Mouse (Mus musculus): ENCODE data around the gene Senp1. TPM values are rescaled to one million over a fixed set of nuclear protein-coding genes. Genes with fewer than 3 reads are reported as not detected.

The Senp1 gene
- polyA plus RNA-seq, 1 experiment from 2014 or later: 46.6 TPM

DNA sequence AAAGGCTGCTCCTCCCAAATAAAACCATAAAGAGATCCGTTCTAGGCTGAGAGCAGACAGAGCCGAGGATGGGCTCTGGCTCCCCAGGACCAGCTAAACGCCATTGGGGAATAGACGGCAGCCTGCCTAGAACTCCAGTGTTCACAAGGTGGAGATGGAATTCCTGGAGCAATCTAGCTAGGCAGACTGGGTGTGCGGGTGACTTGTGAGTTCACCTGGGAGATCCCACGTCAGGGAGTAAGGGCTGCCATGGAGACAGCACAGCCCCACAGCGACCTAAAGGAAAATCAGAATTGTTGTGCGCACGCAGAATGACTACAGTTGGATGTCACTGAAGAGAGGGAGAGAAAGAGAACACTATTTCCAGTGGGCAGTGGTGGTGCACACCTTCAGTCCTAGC is 25.0 kb downstream of the Senp1 start:
- Histone ChIP-seq H3K27ac (replicated peaks) (no peak overlapping the region), H3K36me3 (replicated peaks) (peaks cover 99% of the 10 kb centered on the region), H3K27me3 (replicated peaks; ENCODE audit: low read depth, poor library complexity, severe bottlenecking) (no peaks in the 10 kb centered on the region), H3K9me3 (no peaks in the 10 kb centered on the region), H3K4me1 (no peaks in the 10 kb centered on the region), H3K4me3 (no peak overlapping the region)
- DNase-seq (ENCODE audit: low spot score): no peak
- 89% methylated on average over 9 of the region's 9 CpGs for WGBS

DNA sequence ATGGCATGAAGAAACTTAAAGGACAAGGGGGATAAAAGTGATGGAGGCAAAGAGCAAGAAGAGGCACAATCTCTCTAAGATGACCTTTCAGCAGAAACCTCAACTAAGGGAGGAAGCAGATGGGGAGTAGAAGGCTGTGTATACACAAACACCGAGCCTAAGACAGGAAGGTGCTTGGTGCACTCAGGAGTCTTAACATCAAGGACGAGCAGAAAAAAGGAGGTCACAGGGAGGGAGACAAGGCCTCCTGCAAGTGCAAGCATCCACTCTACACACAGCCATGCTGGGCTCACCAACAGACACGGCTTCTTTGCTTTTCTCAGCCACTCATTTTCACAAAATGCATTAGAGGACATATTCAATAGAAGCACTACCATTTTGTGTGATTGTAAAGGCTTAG is 26.1 kb downstream of the Senp1 start:
- no peaks in the 10 kb centered on the region for H3K9me3 ChIP-seq
- H3K27me3 ChIP-seq (replicated peaks; ENCODE audit: low read depth, poor library complexity, severe bottlenecking): no peaks in the 10 kb centered on the region
- WGBS: 67% methylated on average over 3 of the region's 3 CpGs
- no peaks in the 10 kb centered on the region for H3K4me1 ChIP-seq
- no peak for DNase-seq (ENCODE audit: low spot score)
- H3K36me3 ChIP-seq (replicated peaks): peaks cover 99% of the 10 kb centered on the region
- no peak overlapping the region for H3K27ac ChIP-seq (replicated peaks)
- no peak overlapping the region for H3K4me3 ChIP-seq

DNA sequence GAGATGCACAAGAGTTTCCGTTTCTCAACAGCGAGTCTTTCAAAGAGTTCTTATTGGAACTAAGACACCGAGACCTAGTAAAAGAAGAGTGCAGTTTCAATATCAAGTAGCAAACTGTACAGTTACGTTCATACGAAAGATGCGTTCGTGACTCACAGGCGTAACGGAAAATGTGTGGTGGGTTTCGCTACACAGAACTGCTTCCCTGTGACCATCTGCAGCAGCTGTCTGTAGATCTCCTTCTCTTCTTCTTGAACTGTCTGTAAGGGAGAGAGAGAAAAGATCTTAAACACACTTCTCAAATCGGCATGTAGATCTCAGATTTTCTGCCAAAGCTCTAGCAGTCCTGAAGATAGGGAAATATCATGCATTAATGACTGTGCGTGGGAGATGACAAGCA is 26.9 kb downstream of the Senp1 start:
- 95% methylated on average over 12 of the region's 12 CpGs for WGBS

DNA sequence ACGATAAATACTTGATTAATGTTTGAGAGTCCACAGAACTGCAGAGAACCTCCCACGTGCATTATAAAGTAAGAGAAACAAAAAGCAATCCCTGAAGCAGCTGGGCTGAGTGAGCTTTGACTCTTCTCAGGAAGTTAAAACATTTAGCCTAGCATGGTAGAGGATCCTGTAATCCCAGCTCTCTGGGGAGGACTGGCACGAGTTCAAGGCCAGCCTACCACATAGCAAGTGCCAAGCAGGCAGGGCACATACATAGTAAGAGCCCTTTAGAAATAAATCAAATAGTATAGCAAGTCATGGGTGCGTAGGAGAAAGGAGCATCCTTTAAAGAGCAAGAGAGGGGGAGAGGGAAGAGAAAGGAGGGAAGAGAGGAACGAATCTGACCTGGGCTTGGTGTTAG is 27.7 kb downstream of the Senp1 start:
- DNase-seq (ENCODE audit: low spot score): no peak
- Histone ChIP-seq H3K4me3 (no peak overlapping the region), H3K36me3 (replicated peaks) (peaks cover 100% of the 10 kb centered on the region), H3K27me3 (replicated peaks; ENCODE audit: low read depth, poor library complexity, severe bottlenecking) (no peaks in the 10 kb centered on the region), H3K9me3 (no peaks in the 10 kb centered on the region), H3K27ac (replicated peaks) (no peak overlapping the region), H3K4me1 (no peaks in the 10 kb centered on the region)
- WGBS: 94% methylated on average over 5 of the region's 5 CpGs

More for the DNA sequence above, 26.9 kb downstream of the Senp1 start:
- no peaks in the 10 kb centered on the region for H3K4me1 ChIP-seq
- H3K27me3 ChIP-seq (replicated peaks; ENCODE audit: low read depth, poor library complexity, severe bottlenecking): no peaks in the 10 kb centered on the region
- H3K27ac ChIP-seq (replicated peaks): no peak overlapping the region
- no peak overlapping the region for H3K4me3 ChIP-seq
- no peaks in the 10 kb centered on the region for H3K9me3 ChIP-seq
- no peak for DNase-seq (ENCODE audit: low spot score)
- peaks cover 99% of the 10 kb centered on the region for H3K36me3 ChIP-seq (replicated peaks)

DNA sequence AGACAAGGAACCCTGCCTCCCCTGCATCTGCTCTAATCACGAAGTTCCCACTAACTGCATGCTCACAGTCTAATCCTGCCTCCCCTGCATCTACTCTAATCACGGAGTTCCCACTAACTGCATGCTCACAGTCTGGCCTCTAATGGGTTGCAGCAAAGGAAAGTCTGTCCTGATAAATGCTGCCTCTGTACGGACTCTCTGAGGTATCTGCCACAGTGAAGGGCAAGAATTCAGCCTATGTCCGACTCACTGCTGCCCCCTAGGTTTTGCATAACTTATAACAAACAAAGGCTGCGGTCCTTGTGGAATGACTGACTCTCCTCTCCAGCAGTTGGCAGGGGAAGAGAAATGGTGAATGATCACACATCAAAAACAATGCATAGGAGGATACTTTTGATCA is 38.3 kb downstream of the Senp1 start:
- H3K4me3 ChIP-seq: no peak overlapping the region
- no peak overlapping the region for H3K27ac ChIP-seq (replicated peaks)
- whole genome bisulfite sequencing: 24% methylated on average over 5 of the region's 5 CpGs
- no peaks in the 10 kb centered on the region for H3K27me3 ChIP-seq (replicated peaks; ENCODE audit: low read depth, poor library complexity, severe bottlenecking)
- peaks cover 89% of the 10 kb centered on the region for H3K36me3 ChIP-seq (replicated peaks)
- H3K4me1 ChIP-seq: peaks cover 9% of the 10 kb centered on the region
- H3K9me3 ChIP-seq: no peaks in the 10 kb centered on the region
- peak; percentile 72 for DNase-seq (ENCODE audit: low spot score)

DNA sequence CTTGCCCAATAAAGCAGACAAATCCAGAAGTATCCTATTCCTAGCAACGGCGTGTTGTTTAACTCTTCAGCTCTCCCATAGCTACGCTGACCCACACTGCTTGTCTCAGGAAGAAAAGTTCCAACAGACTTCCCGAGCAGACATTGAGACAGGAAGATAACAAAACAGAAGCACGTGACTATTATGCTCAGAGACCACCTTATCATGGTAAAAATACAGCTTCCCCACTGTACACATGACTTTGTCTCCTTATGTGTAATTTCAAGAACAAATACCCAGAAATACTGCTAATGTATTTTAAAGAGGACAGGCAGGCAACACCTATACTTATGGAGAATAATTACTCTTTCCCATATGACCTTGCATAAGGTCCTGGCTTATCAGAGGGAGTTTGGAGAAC is 41.9 kb downstream of the Senp1 start:
- H3K27me3 ChIP-seq (replicated peaks; ENCODE audit: low read depth, poor library complexity, severe bottlenecking): no peaks in the 10 kb centered on the region
- 92% methylated on average over 5 of the region's 5 CpGs for WGBS
- no peak for DNase-seq (ENCODE audit: low spot score)
- H3K4me1 ChIP-seq: peaks cover 9% of the 10 kb centered on the region
- no peak overlapping the region for H3K27ac ChIP-seq (replicated peaks)
- no peak overlapping the region for H3K4me3 ChIP-seq
- H3K9me3 ChIP-seq: no peaks in the 10 kb centered on the region
- peaks cover 91% of the 10 kb centered on the region for H3K36me3 ChIP-seq (replicated peaks)

DNA sequence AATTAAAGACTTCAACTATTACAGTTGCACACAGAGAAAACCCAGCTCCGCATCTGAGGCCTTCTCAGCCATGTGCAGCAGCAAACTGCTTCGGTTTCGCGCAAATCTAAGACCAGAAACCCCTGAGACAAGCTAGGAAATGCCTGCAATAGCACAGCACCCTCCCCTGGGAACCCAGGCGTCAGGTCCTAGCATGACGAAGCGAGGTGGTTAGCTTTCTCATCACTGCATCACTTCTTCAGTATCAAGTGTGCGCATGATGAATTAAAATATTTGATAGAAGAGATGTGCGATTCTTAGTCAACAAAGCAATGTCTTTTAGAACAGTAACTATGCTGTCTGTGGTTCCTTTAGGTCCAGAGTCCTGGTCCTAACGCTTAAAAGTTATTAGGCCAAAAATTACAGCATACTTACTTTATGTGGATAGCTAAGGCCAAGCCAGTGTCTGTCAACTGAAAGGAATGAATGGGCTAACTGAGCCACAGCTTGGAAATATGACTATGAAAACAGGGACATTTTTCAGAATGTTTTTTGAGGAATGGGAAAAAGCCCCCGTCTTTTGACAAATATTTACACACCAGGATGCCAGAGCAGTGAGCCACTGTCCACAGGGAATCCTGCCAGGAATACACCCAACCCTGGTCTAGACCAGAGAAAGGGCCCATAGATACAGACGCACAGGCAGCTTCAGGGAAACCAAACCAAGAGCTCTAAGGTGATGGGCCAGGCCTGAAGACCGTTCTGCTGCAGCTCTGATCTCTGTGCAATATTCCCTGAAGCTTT is 44.4 kb downstream of the Senp1 start:
- peaks cover 7% of the 10 kb centered on the region for H3K4me1 ChIP-seq
- no peak overlapping the region for H3K4me3 ChIP-seq
- WGBS: 92% methylated on average over 13 of the region's 13 CpGs
- peaks cover 4% of the 10 kb centered on the region; the same call in 1 of the 2 replicates for H3K9me3 ChIP-seq
- no peak overlapping the region for H3K27ac ChIP-seq (replicated peaks)
- no peaks in the 10 kb centered on the region for H3K27me3 ChIP-seq (replicated peaks; ENCODE audit: low read depth, poor library complexity, severe bottlenecking)
- H3K36me3 ChIP-seq (replicated peaks): peaks cover 93% of the 10 kb centered on the region
- no peak for DNase-seq (ENCODE audit: low spot score)

DNA sequence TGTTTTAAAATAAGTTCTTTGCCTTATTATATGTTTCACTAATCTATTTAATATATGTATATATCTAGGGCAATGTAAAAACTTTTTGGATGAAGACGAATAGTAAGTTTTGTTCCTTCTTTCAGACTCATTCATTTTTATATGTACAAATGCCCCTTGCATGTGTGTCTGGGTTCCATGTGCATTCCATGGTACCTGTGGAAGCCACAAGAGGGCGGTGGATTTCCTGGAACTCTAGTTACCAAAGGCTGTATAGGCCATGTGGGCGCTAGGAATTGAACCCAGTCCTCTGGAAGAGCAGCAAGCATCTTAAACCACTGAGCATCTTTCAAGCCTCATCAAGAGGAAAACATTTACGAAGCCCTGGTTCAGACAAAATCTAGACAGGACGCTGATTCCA is 49.2 kb downstream of the Senp1 start:
- Histone ChIP-seq H3K4me3 (no peak overlapping the region), H3K36me3 (replicated peaks) (peaks cover 98% of the 10 kb centered on the region), H3K9me3 (peaks cover 4% of the 10 kb centered on the region; the same call in 1 of the 2 replicates), H3K27me3 (replicated peaks; ENCODE audit: low read depth, poor library complexity, severe bottlenecking) (no peaks in the 10 kb centered on the region), H3K27ac (replicated peaks) (no peak overlapping the region), H3K4me1 (no peaks in the 10 kb centered on the region)
- WGBS: 89% methylated on average over 5 of the region's 5 CpGs
- no peak for DNase-seq (ENCODE audit: low spot score)

DNA sequence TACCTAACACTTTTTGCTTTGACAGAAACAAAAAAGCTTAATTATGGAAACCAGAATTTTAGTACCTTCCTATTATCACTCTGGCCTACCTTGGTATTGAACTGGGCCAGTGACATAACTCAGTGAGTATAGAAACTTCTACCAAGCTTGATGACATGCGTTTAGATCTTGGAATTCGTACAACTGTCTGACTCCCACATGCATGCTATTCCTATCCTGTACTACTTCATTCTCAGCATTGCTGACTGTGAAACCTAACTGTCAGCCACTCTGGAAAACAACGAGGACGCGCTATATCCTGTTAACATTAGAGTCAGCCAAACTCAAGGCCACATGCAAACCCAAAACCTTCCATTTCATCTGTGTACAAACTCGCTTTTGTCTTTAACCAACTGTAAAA is 49.6 kb downstream of the Senp1 start:
- Histone ChIP-seq H3K9me3 (peaks cover 4% of the 10 kb centered on the region; the same call in 1 of the 2 replicates), H3K36me3 (replicated peaks) (peaks cover 98% of the 10 kb centered on the region), H3K27me3 (replicated peaks; ENCODE audit: low read depth, poor library complexity, severe bottlenecking) (no peaks in the 10 kb centered on the region), H3K4me3 (no peak overlapping the region), H3K4me1 (no peaks in the 10 kb centered on the region), H3K27ac (replicated peaks) (no peak overlapping the region)
- 94% methylated on average over 6 of the region's 6 CpGs for WGBS
- DNase-seq (ENCODE audit: low spot score): no peak

DNA sequence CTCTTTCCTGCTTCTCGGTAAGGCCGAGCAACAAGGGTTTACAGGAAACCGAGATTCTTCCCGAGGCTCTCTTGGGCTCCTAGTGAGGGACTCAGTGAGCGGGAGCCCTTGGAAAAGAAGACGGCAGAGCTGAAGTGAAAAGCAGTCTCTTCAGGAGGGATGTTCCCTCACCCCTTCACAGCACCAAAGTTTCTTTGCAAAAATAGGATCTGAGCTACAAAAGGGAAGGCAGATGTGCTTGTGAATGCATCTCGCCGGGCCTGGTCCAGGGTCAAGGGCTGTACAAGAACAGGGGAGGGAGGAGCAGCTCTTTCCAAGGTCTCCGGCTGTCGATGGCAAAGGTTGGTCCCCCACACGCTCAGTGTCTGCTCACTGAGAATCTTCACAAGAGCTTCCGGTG is 51.0 kb downstream of the Senp1 start:
- Histone ChIP-seq H3K36me3 (replicated peaks) (peaks cover 97% of the 10 kb centered on the region), H3K27me3 (replicated peaks; ENCODE audit: low read depth, poor library complexity, severe bottlenecking) (no peaks in the 10 kb centered on the region), H3K4me1 (no peaks in the 10 kb centered on the region), H3K27ac (replicated peaks) (no peak overlapping the region), H3K4me3 (no peak overlapping the region), H3K9me3 (peaks cover 4% of the 10 kb centered on the region; the same call in 1 of the 2 replicates)
- DNase-seq (ENCODE audit: low spot score): no peak
- 89% methylated on average over 12 of the region's 12 CpGs for WGBS

DNA sequence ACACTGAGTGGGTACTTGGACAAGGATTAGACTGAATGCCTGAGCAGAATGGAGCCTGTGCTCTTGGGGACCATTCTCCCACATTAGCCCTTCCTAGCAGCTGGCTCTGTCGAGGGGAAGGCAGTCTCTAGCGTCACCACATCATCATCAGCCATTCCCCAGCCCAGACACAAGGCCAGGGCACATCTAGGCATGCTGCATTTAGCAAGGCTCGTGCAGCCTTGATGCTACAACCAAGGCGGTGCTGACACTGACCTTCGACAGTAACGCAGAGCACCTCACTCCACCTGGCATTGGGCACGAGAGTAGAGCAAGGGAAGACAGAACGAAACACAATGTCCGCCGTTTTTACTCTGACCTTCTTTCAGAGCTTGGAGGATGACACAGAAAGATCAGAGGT is 53.9 kb downstream of the Senp1 start:
- H3K27me3 ChIP-seq (replicated peaks; ENCODE audit: low read depth, poor library complexity, severe bottlenecking): no peaks in the 10 kb centered on the region
- H3K36me3 ChIP-seq (replicated peaks): peaks cover 92% of the 10 kb centered on the region
- H3K4me3 ChIP-seq: no peak overlapping the region
- H3K4me1 ChIP-seq: peaks cover 16% of the 10 kb centered on the region
- peaks cover 1% of the 10 kb centered on the region; the same call in 1 of the 2 replicates for H3K9me3 ChIP-seq
- WGBS: 90% methylated on average over 10 of the region's 10 CpGs
- no peak for DNase-seq (ENCODE audit: low spot score)
- no peak overlapping the region for H3K27ac ChIP-seq (replicated peaks)

DNA sequence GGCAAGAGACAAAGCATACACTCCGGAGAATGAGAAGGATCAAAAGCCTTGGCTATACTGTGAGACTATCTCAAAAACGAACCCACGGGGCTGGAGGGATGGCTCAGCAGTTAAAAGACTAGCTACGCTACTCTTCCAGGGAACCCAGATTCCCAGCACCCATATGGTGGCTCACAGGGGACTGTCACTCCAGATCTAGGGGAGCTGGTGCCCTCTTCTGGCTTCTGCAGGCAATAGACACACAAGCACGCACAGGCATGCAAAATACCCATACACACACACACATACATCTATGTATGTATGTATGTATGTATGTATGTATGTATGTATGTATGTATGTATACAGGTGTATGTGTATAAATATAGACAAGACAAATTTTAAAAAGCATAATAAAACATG is 57.0 kb downstream of the Senp1 start:
- Histone ChIP-seq H3K4me1 (peaks cover 31% of the 10 kb centered on the region), H3K9me3 (no peaks in the 10 kb centered on the region), H3K4me3 (no peak overlapping the region), H3K36me3 (replicated peaks) (peaks cover 65% of the 10 kb centered on the region), H3K27me3 (replicated peaks; ENCODE audit: low read depth, poor library complexity, severe bottlenecking) (no peaks in the 10 kb centered on the region), H3K27ac (replicated peaks) (no peak overlapping the region)
- 92% methylated on average over 5 of the region's 5 CpGs for WGBS
- no peak for DNase-seq (ENCODE audit: low spot score)

DNA sequence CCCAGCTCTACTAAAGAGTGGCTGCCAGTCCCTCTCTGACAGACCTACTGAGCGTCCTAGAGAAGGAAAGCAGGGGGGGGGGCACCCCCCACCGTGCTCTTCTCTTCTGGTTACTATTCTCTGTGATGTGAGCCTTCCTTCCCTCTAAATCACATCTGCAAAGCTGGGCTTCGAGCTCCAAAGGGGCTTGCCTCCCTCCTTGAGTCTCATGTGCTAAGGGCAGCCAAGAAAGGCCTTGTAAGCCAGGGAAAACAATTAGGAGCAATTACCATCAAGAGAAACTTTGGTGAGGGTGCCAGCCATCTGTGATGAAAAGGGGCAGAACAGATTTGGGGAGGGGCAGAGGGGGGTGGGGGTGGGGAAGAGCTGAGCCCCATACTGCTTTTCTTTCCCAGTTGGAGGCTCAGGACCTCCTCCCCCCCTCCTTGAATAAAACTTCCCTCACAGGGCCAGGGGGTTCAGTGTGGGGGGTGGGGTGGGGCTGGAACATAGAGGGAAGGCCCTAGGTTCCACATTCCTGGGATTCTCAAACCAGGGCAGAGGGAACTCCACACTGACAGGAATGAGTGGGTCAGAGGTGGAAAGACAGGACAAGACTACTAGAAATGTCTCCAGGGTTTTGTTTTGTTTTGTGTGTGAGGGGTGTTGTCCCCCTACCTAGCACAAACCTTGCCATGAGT is 58.3 kb downstream of the Senp1 start:
- peaks cover 52% of the 10 kb centered on the region for H3K36me3 ChIP-seq (replicated peaks)
- no peak for DNase-seq (ENCODE audit: low spot score)
- WGBS: 9% methylated on average over 3 of the region's 3 CpGs

More for the DNA sequence above, 58.3 kb downstream of the Senp1 start:
- Histone ChIP-seq H3K27ac (replicated peaks) (peak overlapping the region; percentile 73), H3K9me3 (no peaks in the 10 kb centered on the region), H3K4me1 (peaks cover 44% of the 10 kb centered on the region), H3K4me3 (no peak overlapping the region), H3K27me3 (replicated peaks; ENCODE audit: low read depth, poor library complexity, severe bottlenecking) (no peaks in the 10 kb centered on the region)
